Mouse (Mus musculus): ENCODE results near the gene Mbnl3. TPM values are rescaled to one million over a fixed set of nuclear protein-coding genes. Genes with fewer than 3 reads are reported as not detected.

Mbnl3 gene
- polyA plus RNA-seq, 1 experiment from 2014 or later, result 10.0 TPM

GRCm38 (mm10) chrX:51131325-51131724 is 75.0 kb downstream of the Mbnl3 start:
- H3K4me1 ChIP-seq, result no peaks in the 10 kb centered on the region
- no peak for DNase-seq (ENCODE audit: low spot score)
- H3K9me3 ChIP-seq, result no peaks in the 10 kb centered on the region
- H3K4me3 ChIP-seq, result no peak overlapping the region
- no peaks in the 10 kb centered on the region for H3K27me3 ChIP-seq (ENCODE audit: insufficient read depth, poor library complexity, severe bottlenecking)
- no peak overlapping the region for H3K27ac ChIP-seq
- no peaks in the 10 kb centered on the region for H3K36me3 ChIP-seq
- WGBS, result 73% methylated on average over 3 of the region's 3 CpGs

- no peaks in the 10 kb centered on the region for H3K9me3 ChIP-seq
- WGBS, result 57% methylated on average over 4 of the region's 4 CpGs
- H3K36me3 ChIP-seq, result no peaks in the 10 kb centered on the region
- no peak overlapping the region for H3K27ac ChIP-seq
- no peak for DNase-seq (ENCODE audit: low spot score)
- no peaks in the 10 kb centered on the region for H3K27me3 ChIP-seq (ENCODE audit: insufficient read depth, poor library complexity, severe bottlenecking)
- no peak overlapping the region for H3K4me3 ChIP-seq
- no peaks in the 10 kb centered on the region for H3K4me1 ChIP-seq
Measured at GRCm38 (mm10) chrX:51102748-51103147, 103.6 kb downstream of the Mbnl3 start.

GRCm38 (mm10) chrX:51084972-51085371 is 121.4 kb downstream of the Mbnl3 start:
- Histone ChIP-seq H3K4me3 (no peak overlapping the region), H3K36me3 (no peaks in the 10 kb centered on the region), H3K27ac (no peak overlapping the region), H3K9me3 (no peaks in the 10 kb centered on the region), H3K4me1 (no peaks in the 10 kb centered on the region), H3K27me3 (ENCODE audit: insufficient read depth, poor library complexity, severe bottlenecking) (no peaks in the 10 kb centered on the region)
- DNase-seq (ENCODE audit: low spot score), result no peak
- 75% methylated on average over 6 of the region's 6 CpGs for WGBS

GRCm38 (mm10) chrX:51084211-51084610 is 122.1 kb downstream of the Mbnl3 start:
- Histone ChIP-seq H3K27ac (no peak overlapping the region), H3K9me3 (no peaks in the 10 kb centered on the region), H3K4me1 (no peaks in the 10 kb centered on the region), H3K36me3 (no peaks in the 10 kb centered on the region), H3K4me3 (no peak overlapping the region), H3K27me3 (ENCODE audit: insufficient read depth, poor library complexity, severe bottlenecking) (no peaks in the 10 kb centered on the region)
- WGBS, result 75% methylated on average over 1 of the region's 1 CpGs
- no peak for DNase-seq (ENCODE audit: low spot score)

GRCm38 (mm10) chrX:51076744-51077143 is 129.6 kb downstream of the Mbnl3 start:
- WGBS, result 34% methylated on average over 3 of the region's 3 CpGs
- Histone ChIP-seq H3K4me1 (no peaks in the 10 kb centered on the region), H3K27me3 (ENCODE audit: insufficient read depth, poor library complexity, severe bottlenecking) (no peaks in the 10 kb centered on the region), H3K27ac (no peak overlapping the region), H3K9me3 (no peaks in the 10 kb centered on the region), H3K4me3 (no peak overlapping the region), H3K36me3 (no peaks in the 10 kb centered on the region)
- no peak for DNase-seq (ENCODE audit: low spot score)

Small RNAs within 50 kb of the gene (microRNA-seq; reads per million reads assigned to microRNA genes)
- gene Gm23417, result not detected

Other genes starting within 250 kb of the Mbnl3 start
- gene Rap2c, start 188.5 kb downstream of the Mbnl3 start, polyA plus RNA-seq (2016; fragmentation: Nextera tagmentation; extraction: Ambion mirVana), result 29.3 and 33.3 TPM in 2 replicates